Mouse (Mus musculus) embryo, embryonic 11 days (tissue): ENCODE results near the gene Emc10.

Experiments used
- DNase-seq: peaks from one replicate; pipeline ENCODE4 v3.0.0-alpha.2; 2015

The Emc10 gene

DNA sequence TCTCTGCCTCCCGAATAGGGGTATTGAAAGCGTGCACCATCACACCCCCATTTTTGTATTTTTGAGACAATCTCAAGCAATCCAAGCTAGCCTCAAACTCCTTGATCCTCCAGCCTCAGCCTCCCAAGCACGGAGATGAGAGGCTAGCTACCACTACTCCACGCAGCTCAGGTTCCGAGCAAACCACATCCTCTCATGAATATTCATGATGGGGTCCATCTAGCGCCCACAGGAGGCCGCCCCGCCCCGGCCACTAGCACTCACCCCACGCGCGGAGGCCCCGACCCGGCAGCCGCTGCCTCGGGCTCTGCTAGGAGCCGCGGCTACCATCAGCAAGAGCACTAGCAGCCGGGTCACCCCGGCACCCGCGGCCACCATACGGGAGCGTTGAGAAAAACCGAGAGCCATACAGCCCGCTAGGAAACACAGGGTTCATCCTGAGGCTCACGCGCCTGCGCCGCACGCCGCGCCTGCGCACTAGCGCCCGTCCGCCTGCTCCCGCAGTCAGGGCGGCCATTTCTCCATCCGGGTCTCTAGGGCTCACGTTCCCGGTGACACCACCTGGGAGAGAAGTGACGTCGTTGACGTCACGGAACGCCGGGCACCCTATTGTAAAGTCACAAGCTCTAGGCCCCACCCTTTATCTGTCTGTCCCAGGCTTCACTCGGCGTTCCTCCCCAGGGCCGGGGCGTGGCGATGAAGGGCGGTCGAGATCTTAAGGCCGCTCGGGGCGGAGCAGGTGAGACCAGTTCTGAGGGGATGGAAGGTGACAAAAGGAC is at the start of gene Emc10, which contains the start of gene Fam71e1:
Gene Emc10 (minus strand): TSS at position 538 of the 779 bp plus-strand sequence.
Gene Fam71e1 (plus strand): TSS at position 590 of the 779 bp plus-strand sequence.
- DNase-seq, result peak; percentile 98

GRCm38 (mm10) chr7:44543071-44543470 is 46.7 kb upstream of the Emc10 start:
- no peak for DNase-seq

DNA sequence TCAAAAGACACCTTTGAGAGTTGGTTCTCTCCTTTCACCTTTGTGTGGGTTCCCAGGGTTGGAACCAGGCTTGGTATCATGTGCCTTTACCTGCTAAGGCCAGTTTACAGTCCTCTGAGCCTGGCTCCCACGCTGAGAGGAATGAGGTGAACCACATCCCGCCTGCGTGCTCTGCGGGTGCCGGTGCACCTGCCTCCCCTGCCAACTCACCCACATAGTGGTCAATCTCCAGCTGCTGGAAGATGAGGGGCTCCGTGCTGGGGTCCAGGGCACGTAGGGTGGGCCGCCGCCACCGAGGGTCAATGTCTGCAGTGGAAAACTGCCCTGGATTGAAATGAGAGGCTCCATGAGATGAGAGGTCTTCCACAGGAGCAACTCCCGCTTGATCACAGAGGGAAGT is 46.2 kb upstream of the Emc10 start:
- DNase-seq, result no peak

DNA sequence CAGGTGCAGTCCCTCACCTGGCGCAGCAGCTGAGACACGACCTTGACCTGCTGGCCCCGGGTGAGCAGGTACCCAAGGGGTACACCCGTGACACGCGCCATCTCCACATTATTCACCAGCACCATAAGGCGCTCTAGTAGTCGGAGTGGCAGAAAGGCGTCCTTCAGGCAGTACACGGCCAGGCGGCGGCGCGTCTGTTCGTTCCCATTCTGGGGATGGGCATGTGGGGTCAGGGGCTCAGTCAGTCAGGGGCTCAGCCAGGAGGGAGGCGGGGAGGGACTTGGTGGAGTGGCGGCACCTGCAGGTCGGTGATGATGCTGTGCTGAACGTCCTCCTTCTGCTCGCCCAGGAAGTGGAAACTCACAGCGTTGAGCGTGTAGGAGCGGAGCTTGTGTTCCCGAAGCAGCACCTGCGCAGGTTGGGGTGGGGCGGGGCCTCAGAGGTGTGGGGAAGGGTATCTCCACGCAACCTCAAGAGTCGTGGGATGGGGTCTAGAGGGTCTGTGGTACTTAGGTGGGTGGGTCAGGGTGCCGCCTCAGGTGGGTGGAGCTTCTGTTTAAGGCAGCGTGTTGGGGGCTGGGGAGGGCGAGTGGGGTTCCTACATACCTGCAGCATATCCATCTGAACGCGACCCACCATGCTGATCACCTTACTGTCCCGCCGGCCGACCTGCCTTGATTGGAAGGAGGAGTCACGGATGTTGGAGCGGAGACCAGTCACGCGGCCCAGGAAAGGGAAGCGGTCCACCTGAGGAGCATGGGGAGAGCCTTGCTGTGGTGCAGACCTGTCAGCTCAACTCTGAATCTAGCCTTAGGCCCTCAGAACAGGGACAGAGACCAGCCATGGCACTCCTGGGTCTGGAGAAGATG is 42.7 kb upstream of the Emc10 start:
- no peak for DNase-seq

DNA sequence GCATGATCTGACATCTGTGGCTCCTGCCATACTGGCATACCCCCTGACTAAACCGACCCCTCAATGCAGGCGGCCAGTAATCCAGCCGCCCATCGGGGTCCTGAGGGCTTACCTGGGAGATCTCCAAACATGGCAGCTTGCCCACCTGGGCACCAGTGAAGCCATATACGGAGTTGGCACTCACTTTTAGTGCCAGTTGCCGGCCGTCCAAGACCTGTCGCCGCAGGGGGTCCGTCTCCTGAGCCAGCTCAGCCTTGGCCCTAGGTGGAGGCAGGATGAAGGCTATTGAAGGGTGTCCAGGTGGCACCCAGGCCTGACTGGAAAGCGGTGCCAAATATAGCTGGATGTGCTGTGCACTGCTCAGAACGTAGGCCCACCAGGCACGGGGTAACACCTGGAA is 41.2 kb upstream of the Emc10 start:
- no peak for DNase-seq

GRCm38 (mm10) chr7:44537009-44537408 is 40.7 kb upstream of the Emc10 start:
- no peak for DNase-seq

- DNase-seq, result no peak
Observed at GRCm38 (mm10) chr7:44536590-44536968, 40.2 kb upstream of the Emc10 start.

GRCm38 (mm10) chr7:44535657-44536589 is 39.6 kb upstream of the Emc10 start:
- DNase-seq, result no peak

DNA sequence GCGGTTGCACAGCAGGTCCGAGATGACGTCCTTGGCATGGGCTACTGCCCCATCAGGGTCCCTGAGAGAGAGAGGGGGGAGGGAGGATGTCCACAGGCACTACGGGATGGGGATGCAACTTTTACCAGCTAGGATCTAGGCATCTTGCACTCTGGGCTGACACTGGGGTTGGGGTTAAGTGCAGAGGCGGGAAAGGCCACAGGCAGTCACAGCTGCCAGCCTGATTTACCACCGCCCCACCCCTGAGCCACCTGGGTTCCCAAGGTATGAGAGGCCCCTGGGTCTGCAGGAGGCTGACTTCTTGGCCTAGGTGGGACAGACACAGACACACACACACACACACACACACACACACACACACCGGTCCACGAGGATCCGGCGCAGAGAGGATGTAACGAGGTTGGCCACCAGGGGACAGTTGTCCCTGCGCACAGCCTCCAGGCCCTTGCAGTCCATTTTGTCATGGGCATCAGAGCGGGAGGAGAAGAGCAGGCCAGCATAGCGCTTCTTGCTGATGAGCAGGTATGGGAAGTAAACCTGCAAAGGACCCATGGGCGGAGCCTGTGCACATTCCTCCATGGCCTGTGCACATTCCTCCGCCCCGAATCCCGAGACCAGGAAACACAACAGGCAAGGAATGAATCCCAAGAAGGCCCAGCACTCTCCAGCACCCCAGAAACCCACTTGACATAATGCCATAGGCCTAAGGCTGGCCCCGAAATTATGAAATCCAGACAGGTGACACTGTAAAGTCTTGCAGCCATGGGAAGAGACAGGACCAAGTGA is 38.5 kb upstream of the Emc10 start:
- no peak for DNase-seq

GRCm38 (mm10) chr7:44534242-44534641 is 37.9 kb upstream of the Emc10 start:
- no peak for DNase-seq

DNA sequence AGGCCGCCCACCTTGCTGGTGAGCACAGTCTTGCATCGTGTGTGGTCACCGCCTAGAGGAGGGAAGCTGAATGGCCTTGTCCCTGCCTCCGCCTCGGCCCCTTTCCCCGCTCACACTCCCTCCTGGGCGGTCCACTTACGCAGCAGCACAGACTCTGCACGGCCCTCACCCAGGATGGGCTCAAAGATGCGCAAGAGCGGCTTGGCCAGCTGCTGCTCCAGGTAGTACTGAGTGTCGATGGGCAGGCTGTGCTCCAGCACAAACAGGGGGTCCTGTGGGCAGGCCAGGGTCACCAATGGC is 37.4 kb upstream of the Emc10 start:
- DNase-seq, result no peak

DNA sequence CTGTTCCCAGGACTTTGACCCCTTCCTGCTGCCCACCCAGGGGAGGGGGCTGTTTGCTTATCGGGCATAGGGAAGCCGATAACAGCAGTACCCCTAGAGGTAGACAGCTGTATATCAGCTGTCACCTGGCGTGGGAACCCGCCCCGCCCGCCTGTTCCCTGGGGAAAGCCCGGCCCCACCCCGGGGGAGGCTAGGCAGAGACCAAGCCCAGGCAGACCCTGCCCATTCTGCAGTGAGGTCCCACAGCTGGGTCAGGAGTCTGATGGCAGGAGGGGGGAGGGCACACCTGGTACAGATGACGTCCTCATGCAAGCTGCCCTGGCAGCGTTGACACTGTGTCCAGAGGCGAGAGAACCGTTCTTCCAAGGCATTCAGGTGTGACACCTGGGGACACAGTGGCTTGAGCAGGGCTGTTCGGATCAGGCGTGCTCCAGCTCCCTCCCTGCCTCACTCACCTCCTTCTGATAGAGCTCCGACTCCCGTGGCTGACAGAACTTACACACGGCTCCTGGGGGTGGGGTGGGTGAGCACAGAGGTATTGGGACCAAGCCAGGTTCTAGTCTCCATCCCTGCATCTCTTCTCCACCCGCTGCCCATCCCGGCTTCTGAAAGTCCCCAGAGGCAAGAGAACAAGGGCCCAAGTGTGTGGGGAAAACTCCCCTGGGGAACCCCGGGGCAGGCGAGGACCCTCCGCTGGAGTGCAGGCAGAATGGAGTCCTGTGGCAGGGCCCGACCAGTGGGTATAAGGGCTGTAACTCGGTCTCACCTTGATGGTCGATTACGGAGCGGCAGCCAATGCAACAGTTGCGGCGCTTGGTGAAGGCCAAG is 36.8 kb upstream of the Emc10 start:
- DNase-seq, result no peak

DNA sequence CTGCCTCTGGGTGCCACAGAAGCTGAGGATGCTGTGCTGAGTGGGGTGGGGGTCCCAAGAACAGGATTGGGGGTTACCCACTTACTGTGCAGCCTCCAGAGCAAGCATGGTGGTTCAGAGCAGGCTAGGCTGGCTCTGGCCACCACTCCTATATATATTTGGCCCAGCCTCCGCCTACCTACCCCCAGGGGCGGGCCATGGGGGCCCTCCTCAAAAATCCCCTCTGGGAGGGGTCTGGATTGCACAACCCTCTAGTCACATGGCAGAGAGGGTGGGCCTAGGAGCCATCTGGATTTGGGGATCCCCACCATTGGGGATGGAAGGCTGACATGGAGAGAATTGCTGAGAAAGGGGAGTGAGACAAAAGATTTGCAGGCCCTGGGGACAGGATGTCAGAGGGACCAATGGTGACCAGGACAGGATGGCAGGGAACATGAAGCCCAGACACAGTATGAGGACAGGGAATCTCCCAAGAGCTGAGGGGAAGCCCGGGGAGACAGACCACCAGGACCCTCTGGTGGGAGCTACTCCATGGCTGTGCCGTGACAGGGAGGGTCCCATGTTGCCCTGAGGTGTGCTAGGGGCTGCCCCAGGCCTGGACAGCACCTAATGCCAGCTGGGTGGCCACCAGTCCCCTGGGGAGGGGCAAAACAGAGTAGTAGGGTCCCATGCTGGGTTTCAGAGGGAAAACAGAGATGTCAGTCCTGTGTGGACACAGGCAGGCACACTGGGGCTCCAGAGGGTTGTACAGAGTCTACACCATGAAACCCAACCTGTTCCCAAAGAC is 35.8 kb upstream of the Emc10 start, which contains the start of gene Spib:
Gene Spib (minus strand): TSS at position 126 of the 787 bp plus-strand sequence.
- no peak for DNase-seq

- DNase-seq, result no peak
Observed at GRCm38 (mm10) chr7:44531207-44531606, 34.9 kb upstream of the Emc10 start.

GRCm38 (mm10) chr7:44530507-44530906 is 34.2 kb upstream of the Emc10 start:
- no peak for DNase-seq

GRCm38 (mm10) chr7:44529518-44529917 is 33.2 kb upstream of the Emc10 start:
- no peak for DNase-seq

- peak; percentile 80 for DNase-seq
Observed at GRCm38 (mm10) chr7:44527483-44528398, 31.4 kb upstream of the Emc10 start.

GRCm38 (mm10) chr7:44526414-44527154 is 30.3 kb upstream of the Emc10 start:
- no peak for DNase-seq
